Mouse (Mus musculus) heart, postnatal 36 days (tissue): ENCODE data around the gene Olfr1046. TPM values are rescaled to one million over a fixed set of nuclear protein-coding genes. Genes with fewer than 3 reads are reported as not detected.
"Not testable (repeated sequence)": the region's sequence is repeated elsewhere in the genome, so short reads cannot be mapped to it uniquely, and the experiment has no call there.

Experiments
- DNase-seq, 2 experiments: peaks; one replicate each; pipeline ENCODE4 v3.0.0; 2021 to 2022
- intact Hi-C: fragments of 180-260 bp; cut with DNase I; formaldehyde crosslinking; loops from one replicate; pipeline ENCODE4 v1.15.1; 2025
- total RNA-seq, 2 experiments: library from RNA; stranded (reverse); gene quantifications; 2 replicates each; pipeline ENCODE4 v1.2.3; 2021

Gene Olfr1046
- not detected for total RNA-seq

DNA sequence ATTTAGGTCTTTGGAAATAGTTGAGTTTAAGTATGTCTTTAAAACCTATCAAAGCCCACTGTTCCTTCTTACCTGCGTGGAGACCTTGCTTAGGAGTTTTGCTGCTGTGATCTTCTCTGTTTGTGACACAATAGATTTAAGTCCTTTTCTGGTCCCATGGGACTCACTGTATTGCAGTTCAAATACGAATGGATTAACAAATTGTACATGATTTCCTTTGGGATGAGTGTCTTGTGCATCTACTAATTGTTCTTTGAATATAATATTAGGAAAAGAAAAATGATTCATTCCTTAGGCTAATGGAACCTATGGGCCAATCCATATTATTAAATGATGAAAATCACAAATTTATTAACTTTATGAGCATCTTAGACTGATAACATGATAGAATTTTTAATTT, at the start of gene Olfr1046:
Gene Olfr1046 (minus strand): TSS at position 101 of the 400 bp plus-strand sequence.
- no peak for DNase-seq
- intact Hi-C loops: no loop called here

DNA sequence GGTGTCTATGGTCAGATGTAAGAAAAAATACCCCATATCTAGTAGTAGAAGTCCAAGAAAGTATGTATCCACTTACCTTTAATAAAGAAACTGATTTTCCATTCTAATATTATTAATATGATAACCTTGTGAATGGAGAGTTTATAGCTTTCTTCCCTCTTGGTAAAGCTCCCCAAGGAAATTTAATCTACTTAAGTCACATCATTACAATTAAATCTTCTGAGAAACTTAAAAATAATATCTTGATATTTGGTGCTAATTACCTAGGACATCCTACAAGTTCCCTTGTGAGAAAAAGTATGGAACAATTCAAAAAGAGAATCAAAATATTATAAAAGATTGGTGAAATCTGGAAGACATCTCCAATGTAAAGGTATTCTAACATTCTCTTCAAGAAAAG, 39.1 kb upstream of the Olfr1046 start, which contains the start of gene Olfr1049:
Gene Olfr1049 (minus strand): TSS at position 101 of the 400 bp plus-strand sequence.
- DNase-seq, intact Hi-C loops: not testable (repeated sequence)

DNA sequence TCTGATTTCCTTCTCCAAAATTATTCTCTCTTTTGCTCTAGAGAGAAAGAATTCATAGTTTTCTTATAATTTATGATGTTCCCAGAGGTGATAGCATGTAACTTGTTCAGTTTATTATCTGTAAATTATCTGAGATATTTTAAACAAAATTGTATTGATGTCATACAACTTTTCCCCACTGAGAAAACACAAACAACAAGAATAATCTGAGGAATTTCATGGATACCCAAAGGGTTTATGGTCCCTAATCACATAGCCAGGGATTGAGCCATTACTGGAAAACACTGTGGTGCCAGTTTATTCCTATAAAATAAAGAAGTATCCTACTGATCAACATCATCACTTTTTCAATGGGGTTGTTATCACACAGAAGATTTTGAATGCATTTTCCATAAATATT, 21.1 kb upstream of the Olfr1046 start, which contains the start of gene Olfr1048:
Gene Olfr1048 (minus strand): TSS at position 101 of the 400 bp plus-strand sequence.
- no peak for DNase-seq
- intact Hi-C loops: no loop called here

- DNase-seq: no peak
- intact Hi-C loops: no loop called here
These were observed 12.2 kb upstream of the Olfr1046 start, which contains the start of gene Olfr1047 for GRCm38 (mm10) chr2:86231301-86231700. Olfr1047 (minus strand) TSS chr2:86231401.

GRCm38 (mm10) chr2:86202909-86203308, 16.2 kb downstream of the Olfr1046 start, which contains the start of gene Olfr1045:
Olfr1045 (minus strand) TSS chr2:86203009.
- DNase-seq: no peak
- intact Hi-C loops: no loop called here

- intact Hi-C loops: no loop called here
- no peak for DNase-seq
These were observed 23.3 kb downstream of the Olfr1046 start for GRCm38 (mm10) chr2:86195863-86196262.

GRCm38 (mm10) chr2:86185583-86185982, 33.5 kb downstream of the Olfr1046 start, which contains the start of gene Olfr52:
Olfr52 (minus strand) TSS chr2:86185683.
- intact Hi-C loops: no loop called here
- no peak for DNase-seq

GRCm38 (mm10) chr2:86179950-86180349, 39.2 kb downstream of the Olfr1046 start:
- intact Hi-C loops: no loop called here
- no peak for DNase-seq

- DNase-seq: no peak
- intact Hi-C loops: no loop called here
These were observed 41.4 kb downstream of the Olfr1046 start, which contains the start of gene Olfr1044 for GRCm38 (mm10) chr2:86177720-86178119. Olfr1044 (minus strand) TSS chr2:86177820.

- intact Hi-C loops, DNase-seq: not testable (repeated sequence)
These were observed 43.7 kb downstream of the Olfr1046 start for GRCm38 (mm10) chr2:86175422-86175821.

- intact Hi-C loops: no loop called here
- no peak for DNase-seq
These were observed 51.7 kb downstream of the Olfr1046 start, which contains the start of gene Olfr1043 for GRCm38 (mm10) chr2:86167422-86167821. Olfr1043 (minus strand) TSS chr2:86167522.

Other genes with a start within 250 kb of the Olfr1046 start
- gene Olfr1029, start 245.4 kb downstream of the Olfr1046 start, total RNA-seq: not detected
- not detected for gene Olfr1030, start 240.0 kb downstream of the Olfr1046 start, total RNA-seq
- not detected for gene Olfr1031, start 229.0 kb downstream of the Olfr1046 start, total RNA-seq
- not detected for gene Olfr1032, start 213.8 kb downstream of the Olfr1046 start, total RNA-seq
- gene Olfr1033, start 198.7 kb downstream of the Olfr1046 start, total RNA-seq: 1 to 10 TPM; 1.6 to 7.4 TPM
- under 1 TPM; 0.08 to 0.11 TPM for gene Olfr1034, start 173.5 kb downstream of the Olfr1046 start, total RNA-seq
- not detected for gene Olfr1036, start 145.3 kb downstream of the Olfr1046 start, total RNA-seq
- not detected for gene Olfr1037, start 131.9 kb downstream of the Olfr1046 start, total RNA-seq
- gene Olfr1039, start 83.4 kb downstream of the Olfr1046 start, total RNA-seq: not detected
- gene Olfr1040, start 72.6 kb downstream of the Olfr1046 start, total RNA-seq: not detected
- not detected for gene Olfr1042, start 57.5 kb downstream of the Olfr1046 start, total RNA-seq
- gene Olfr1043, start 51.8 kb downstream of the Olfr1046 start, total RNA-seq: not detected
- gene Olfr1044, start 41.5 kb downstream of the Olfr1046 start, total RNA-seq: not detected
- not detected for gene Olfr52, start 33.6 kb downstream of the Olfr1046 start, total RNA-seq
- not detected for gene Olfr1045, start 16.3 kb downstream of the Olfr1046 start, total RNA-seq
- not detected for gene Olfr1047, start 12.1 kb upstream of the Olfr1046 start, total RNA-seq
- gene Olfr1048, start 21.0 kb upstream of the Olfr1046 start, total RNA-seq: not detected
- not detected for gene Olfr1049, start 39.0 kb upstream of the Olfr1046 start, total RNA-seq
- not detected for gene Olfr1051, start 59.8 kb upstream of the Olfr1046 start, total RNA-seq
- not detected for gene Olfr1052, start 73.1 kb upstream of the Olfr1046 start, total RNA-seq
- gene Olfr1053, start 96.0 kb upstream of the Olfr1046 start, total RNA-seq: not detected
- not detected for gene Olfr1054, start 116.1 kb upstream of the Olfr1046 start, total RNA-seq
- not detected for gene Olfr1055, start 131.0 kb upstream of the Olfr1046 start, total RNA-seq
- gene Olfr1056, start 143.2 kb upstream of the Olfr1046 start, total RNA-seq: not detected
- gene Olfr1057, start 159.1 kb upstream of the Olfr1046 start, total RNA-seq: not detected
- gene Olfr1058, start 169.2 kb upstream of the Olfr1046 start, total RNA-seq: not detected
- not detected for gene Olfr1061, start 194.7 kb upstream of the Olfr1046 start, total RNA-seq
- not detected for gene Olfr1062, start 207.4 kb upstream of the Olfr1046 start, total RNA-seq
- gene Olfr1065, start 231.3 kb upstream of the Olfr1046 start, total RNA-seq: not detected
- gene Olfr1066, start 237.0 kb upstream of the Olfr1046 start, total RNA-seq: not detected